Comparison of ENCODE assay signal across 8 mouse cellular contexts in genomic region chr4:99161457-99161971, GRCm38 (mm10). TPM values are rescaled to one million over a fixed set of nuclear protein-coding genes. Genes with fewer than 3 reads are reported as not detected.
DNase-seq lines count a peak whose midpoint lies in the region; ATAC-seq and TF ChIP-seq lines count a peak whose summit lies in the region.

No protein-coding gene starts in this region.

- 10% methylated on average over 6 of the region's 6 CpGs for WGBS in kidney, postnatal 0 days
- 4% methylated on average over 6 of the region's 6 CpGs for WGBS in hindbrain, embryonic 16.5 days

- no peaks in the 10 kb centered on the region for H3K27me3 ChIP-seq in kidney, postnatal 0 days (ENCODE audit: insufficient read depth, low read length)
- H3K27me3 ChIP-seq in hindbrain, embryonic 16.5 days (replicated peaks; ENCODE audit: control insufficient read depth, insufficient read depth, low read length): no peaks in the 10 kb centered on the region

- H3K9ac ChIP-seq in kidney, postnatal 0 days (ENCODE audit: low read depth, low read length): no peak overlapping the region
- no peak overlapping the region for H3K9ac ChIP-seq in hindbrain, embryonic 16.5 days (ENCODE audit: low read depth, low read length)

- H3K36me3 ChIP-seq in kidney, postnatal 0 days (ENCODE audit: insufficient read depth, low read length): no peaks in the 10 kb centered on the region
- no peaks in the 10 kb centered on the region for H3K36me3 ChIP-seq in hindbrain, embryonic 16.5 days (ENCODE audit: control insufficient read depth, insufficient read depth, low read length)

- H3K4me2 ChIP-seq in kidney, postnatal 0 days (ENCODE audit: low read length): 0 out of 2 replicates have a peak overlapping the region, but pooled peaks have one; percentile 10
- H3K4me2 ChIP-seq in hindbrain, embryonic 16.5 days (ENCODE audit: low read length): peak overlapping the region; percentile 14

- no peak overlapping the region for H3K4me3 ChIP-seq in kidney, postnatal 0 days (replicated peaks; ENCODE audit: low read depth, low read length)
- no peak overlapping the region for H3K4me3 ChIP-seq in hindbrain, embryonic 16.5 days (ENCODE audit: low read length)

- TF ChIP-seq CTCF in kidney, postnatal 0 days (IDR thresholded peaks at IDR 0.05; ENCODE audit: low read depth): no peak

- H3K27ac ChIP-seq in kidney, postnatal 0 days: peak overlapping the region; percentile 39
- H3K27ac ChIP-seq in hindbrain, embryonic 16.5 days (ENCODE audit: low read depth, low read length): no peak overlapping the region

- no peak for ATAC-seq in kidney, postnatal 0 days (replicated peaks; ENCODE audit: low FRiP score, low read depth)
- ATAC-seq in hindbrain, embryonic 16.5 days: no peak
- no peak for ATAC-seq in monocyte, adult 5-6 weeks (replicated peaks; ENCODE audit: insufficient number of reproducible peaks, low FRiP score, low TSS enrichment, poor library complexity, severe bottlenecking)

- no peaks in the 10 kb centered on the region for H3K4me1 ChIP-seq in kidney, postnatal 0 days (replicated peaks; ENCODE audit: insufficient read depth, low read length)
- H3K4me1 ChIP-seq in hindbrain, embryonic 16.5 days (ENCODE audit: control insufficient read depth, insufficient read depth, low read depth, low read length): peaks cover 6% of the 10 kb centered on the region

- DNase-seq in kidney, postnatal 0 days (ENCODE audit: low spot score): peak; percentile 64
- DNase-seq in kidney, adult 9 months: no peak
- peak; percentile 91 for DNase-seq in ES-CJ7 (ENCODE audit: low read depth, low spot score)
- DNase-seq in adrenal gland, postnatal 36 days: peak; percentile 44 to 69
- DNase-seq in spleen, adult 12 weeks (ENCODE audit: low spot score): no peak
- no peak for DNase-seq in embryo, embryonic 11 days

- H3K9me3 ChIP-seq in kidney, postnatal 0 days (replicated peaks; ENCODE audit: low read length): no peaks in the 10 kb centered on the region
- no peaks in the 10 kb centered on the region for H3K9me3 ChIP-seq in hindbrain, embryonic 16.5 days (ENCODE audit: control insufficient read depth, low read length)

RNA-seq across cellular contexts. Expression of gene Atg4c, which starts 32.2 kb away (rescaled TPM):
- polyA plus RNA-seq in kidney, postnatal 0 days (2015; fragmentation: Nextera tagmentation; extraction: Ambion mirVana): 13.1 and 14.7 TPM in 2 replicates
- 10 to 100 TPM; 11.2 to 17.6 TPM for total RNA-seq in adrenal gland, postnatal 36 days (2021)
- polyA plus RNA-seq in hindbrain, embryonic 16.5 days (2015; fragmentation: Nextera tagmentation; extraction: Ambion mirVana): 19.4 and 20.7 TPM in 2 replicates
- total RNA-seq in monocyte, adult 5-6 weeks (2017): 25.5 to 31.3 TPM (median 30.3 TPM) in 3 replicates

RNA-seq across cellular contexts. Expression of gene Dock7, which starts 40.8 kb away (rescaled TPM):
- 38.9 and 39.6 TPM in 2 replicates for polyA plus RNA-seq in kidney, postnatal 0 days (2015; fragmentation: Nextera tagmentation; extraction: Ambion mirVana)
- 10 to 100 TPM; 37.3 to 67.4 TPM for total RNA-seq in adrenal gland, postnatal 36 days (2021)
- 40.8 and 53.3 TPM in 2 replicates for polyA plus RNA-seq in hindbrain, embryonic 16.5 days (2015; fragmentation: Nextera tagmentation; extraction: Ambion mirVana)
- total RNA-seq in monocyte, adult 5-6 weeks (2017): 13.4 to 22.9 TPM (median 19.7 TPM) in 3 replicates

Comparison
In these comparisons a context has a peak if more than half of its experiments do, and no peak if none do; other contexts are left out.
1. DNase-seq: peak in kidney, postnatal 0 days (single experiment), ES-CJ7 (single experiment) and adrenal gland, postnatal 36 days (2 of 2); none in kidney, adult 9 months (single experiment), spleen, adult 12 weeks (single experiment) and embryo, embryonic 11 days (single experiment).